Mouse (Mus musculus) CH12.LX (cell line): ENCODE results near the gene Sgcb.

Experiments used
- BHLHE40 ChIP-seq: IDR thresholded peaks from 2 replicates; pipeline ENCODE4 v1.6.1; 2011; ENCODE audit warnings: mild to moderate bottlenecking, low read depth, low read length, improper control_type of control experiment
- CTCF ChIP-seq, 2 experiments: IDR thresholded peaks in 1 of 2; conservative IDR thresholded peaks in 1 of 2; 2 replicates each; pipeline ENCODE4 v1.5.1; 2011 to 2012; ENCODE audit warnings: low read depth in 2 of 2, low read length in 2 of 2, improper control_type of control experiment in 1 of 2, inconsistent platforms in 1 of 2, mild to moderate bottlenecking in 1 of 2, moderate library complexity in 1 of 2
- ETS1 ChIP-seq: conservative IDR thresholded peaks from 2 replicates; pipeline ENCODE4 v1.6.1; 2012; ENCODE audit warnings: low read depth, mild to moderate bottlenecking, inconsistent platforms, low read length, improper control_type of control experiment, moderate library complexity
- MAX ChIP-seq: IDR thresholded peaks from 2 replicates; pipeline ENCODE4 v1.6.1; 2011; ENCODE audit warnings: low read length, improper control_type of control experiment
- NELFE ChIP-seq: IDR thresholded peaks from 2 replicates; pipeline ENCODE4 v1.6.1; 2011; ENCODE audit warnings: low read depth, low read length, improper control_type of control experiment
- POLR2A ChIP-seq: IDR thresholded peaks from 2 replicates; pipeline ENCODE4 v1.6.1; 2011; ENCODE audit warnings: low read depth, mild to moderate bottlenecking, improper control_type of control experiment, low read length
- POLR2AphosphoS2 ChIP-seq: IDR thresholded peaks from 2 replicates; pipeline ENCODE4 v1.6.1; 2011; ENCODE audit warnings: low read depth, low read length, improper control_type of control experiment
- RAD21 ChIP-seq: IDR thresholded peaks from 2 replicates; pipeline ENCODE4 v1.6.1; 2011; ENCODE audit warnings: low read depth, mild to moderate bottlenecking, low read length, improper control_type of control experiment, moderate library complexity
- SMC3 ChIP-seq: IDR thresholded peaks from 2 replicates; pipeline ENCODE4 v1.6.1; 2011; ENCODE audit warnings: low read depth, low read length, improper control_type of control experiment
- USF1 ChIP-seq: IDR thresholded peaks from 2 replicates; pipeline ENCODE4 v1.6.1; 2014; ENCODE audit warnings: low read depth, mild to moderate bottlenecking, inconsistent platforms, low read length, improper control_type of control experiment
- USF2 ChIP-seq: conservative IDR thresholded peaks from 2 replicates; pipeline ENCODE4 v1.6.1; 2011; ENCODE audit warnings: low read depth, low read length, improper control_type of control experiment

DNA sequence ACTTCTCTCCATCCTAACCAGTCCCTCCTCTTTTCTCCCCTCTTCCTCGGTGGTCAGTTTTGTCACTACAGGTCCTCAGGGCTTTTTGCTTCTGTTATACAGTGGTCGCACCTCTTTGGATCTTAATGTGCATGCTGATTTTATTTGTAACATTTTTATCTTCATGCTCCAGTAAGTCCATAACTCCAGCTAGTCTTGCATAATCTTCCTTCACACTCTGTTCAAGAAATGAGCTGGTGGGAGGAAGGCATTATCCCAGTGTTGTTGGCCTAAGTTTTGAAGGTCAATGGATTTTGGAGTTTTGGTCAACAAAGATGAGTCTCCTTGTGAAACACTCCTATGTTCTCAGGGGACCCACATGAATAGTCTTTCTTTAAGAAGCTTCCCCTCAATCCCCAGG is 20.3 kb upstream of the Sgcb start:
- TF ChIP-seq RAD21 (no peak), POLR2A (no peak), NELFE (no peak), USF1 (no peak), BHLHE40 (no peak), CTCF (conservative IDR thresholded peaks at IDR 0.05 in 1 of 2, IDR thresholded peaks at IDR 0.05 in 1 of 2; ENCODE audit: low read depth in 2 of 2, low read length in 2 of 2) (no peak), POLR2AphosphoS2 (no peak), ETS1 (no peak), MAX (no peak), USF2 (no peak), SMC3 (no peak)
